Mouse (Mus musculus) kidney, postnatal 4 days (tissue): Measurements from ENCODE around the gene BC067074.
"Not testable (repeated sequence)": the region's sequence is repeated elsewhere in the genome, so short reads cannot be mapped to it uniquely, and the experiment has no call there.

Experiments used
- DNase-seq, 2 experiments: peaks; one replicate each; pipeline ENCODE4 v3.0.0; 2021; ENCODE audit warnings: mixed read lengths in 2 of 2

BC067074 gene

GRCm38 (mm10) chr13:113379766-113380309 is 86.9 kb downstream of the BC067074 start:
- no peak for DNase-seq

GRCm38 (mm10) chr13:113381710-113382109 is 88.8 kb downstream of the BC067074 start:
- DNase-seq = no peak

GRCm38 (mm10) chr13:113382201-113382600 is 89.2 kb downstream of the BC067074 start:
- DNase-seq = no peak

- not testable (repeated sequence) for DNase-seq
These were observed 89.8 kb downstream of the BC067074 start for GRCm38 (mm10) chr13:113382770-113383169.

GRCm38 (mm10) chr13:113393386-113393785 is 100.4 kb downstream of the BC067074 start:
- DNase-seq = no peak

GRCm38 (mm10) chr13:113394591-113394990 is 101.6 kb downstream of the BC067074 start:
- DNase-seq = peak; percentile 26 to 36

GRCm38 (mm10) chr13:113397006-113397520 is 104.1 kb downstream of the BC067074 start:
- DNase-seq = no peak

GRCm38 (mm10) chr13:113401373-113402010 is 108.5 kb downstream of the BC067074 start:
- no peak for DNase-seq

- DNase-seq = peak in 1 of 2 experiments; percentile 10
These were observed 110.7 kb downstream of the BC067074 start for GRCm38 (mm10) chr13:113403706-113404105.

- no peak for DNase-seq
These were observed 111.2 kb downstream of the BC067074 start for GRCm38 (mm10) chr13:113404172-113404571.

- DNase-seq = peak; percentile 49 to 60
These were observed 117.0 kb downstream of the BC067074 start for GRCm38 (mm10) chr13:113409941-113410340.

GRCm38 (mm10) chr13:113415527-113415926 is 122.6 kb downstream of the BC067074 start:
- no peak for DNase-seq

GRCm38 (mm10) chr13:113416986-113417385 is 124.0 kb downstream of the BC067074 start:
- DNase-seq = no peak

- DNase-seq = peak; percentile 47 to 58
These were observed 125.0 kb downstream of the BC067074 start for GRCm38 (mm10) chr13:113417757-113418483.

GRCm38 (mm10) chr13:113418632-113419031 is 125.7 kb downstream of the BC067074 start:
- peak in 1 of 2 experiments; percentile 12 for DNase-seq

GRCm38 (mm10) chr13:113421472-113421871 is 128.5 kb downstream of the BC067074 start:
- no peak for DNase-seq

GRCm38 (mm10) chr13:113423825-113424224 is 130.9 kb downstream of the BC067074 start:
- no peak for DNase-seq

- no peak for DNase-seq
These were observed 132.9 kb downstream of the BC067074 start for GRCm38 (mm10) chr13:113425907-113426306.
